Mouse (Mus musculus) T-helper 17 cell (primary cell): ENCODE measurements around the gene Hmcn2.

Experiments
- in situ Hi-C, 2 experiments: fragments of 300-600 bp; cut with MboI, MseI; formaldehyde crosslinking; loops; 1 replicate in 1 of 2; 2 replicates in 1 of 2; pipeline ENCODE4 v1.15.1; 2025; ENCODE audit warnings: high pct_unique_total_duplicates in 2 of 2

Hmcn2 gene

GRCm38 (mm10) chr2:31474686-31475085, 160.5 kb downstream of the Hmcn2 start:
- in situ Hi-C loops = loop anchor here (5.0 to 25.0 kb wide), 3 partner anchors 42 to 1850 kb away; no protein-coding TSS in a partner anchor

GRCm38 (mm10) chr2:31476107-31476820, 162.0 kb downstream of the Hmcn2 start:
- in situ Hi-C loops = loop anchor here (5.0 to 10.0 kb wide), 2 partner anchors 44 to 1851 kb away; no protein-coding TSS in a partner anchor

GRCm38 (mm10) chr2:31477234-31478161, 163.3 kb downstream of the Hmcn2 start:
- in situ Hi-C loops = loop anchor here (5.0 to 10.0 kb wide), 2 partner anchors 45 to 1853 kb away; no protein-coding TSS in a partner anchor

- in situ Hi-C loops = loop anchor here (5.0 to 10.0 kb wide), 4 partner anchors 162 to 302 kb away; partner anchors contain the start of gene Prdm12 (in 1 of the 2)
These were observed 168.8 kb downstream of the Hmcn2 start for GRCm38 (mm10) chr2:31482914-31483575.

GRCm38 (mm10) chr2:31484187-31484586, 170.0 kb downstream of the Hmcn2 start:
- in situ Hi-C loops = loop anchor here (5.0 to 10.0 kb wide), 4 partner anchors 161 to 301 kb away; partner anchors contain the start of gene Prdm12 (in 1 of the 2)

GRCm38 (mm10) chr2:31489166-31489565, 175.0 kb downstream of the Hmcn2 start:
- in situ Hi-C loops = loop anchor here (10.0 kb wide), 3 partner anchors 156 to 296 kb away; partner anchors contain the start of gene Prdm12 (in 1 of the 2)

GRCm38 (mm10) chr2:31490556-31490955, 176.3 kb downstream of the Hmcn2 start:
- in situ Hi-C loops = no loop called here

- in situ Hi-C loops = no loop called here
These were observed 178.1 kb downstream of the Hmcn2 start for GRCm38 (mm10) chr2:31492308-31492707.

- in situ Hi-C loops = no loop called here
These were observed 179.0 kb downstream of the Hmcn2 start for GRCm38 (mm10) chr2:31493243-31493642.

- in situ Hi-C loops = no loop called here
These were observed 180.1 kb downstream of the Hmcn2 start for GRCm38 (mm10) chr2:31494315-31494714.

- in situ Hi-C loops = no loop called here
These were observed 180.8 kb downstream of the Hmcn2 start for GRCm38 (mm10) chr2:31495046-31495476.

- in situ Hi-C loops = no loop called here
These were observed 181.9 kb downstream of the Hmcn2 start for GRCm38 (mm10) chr2:31496141-31496540.

GRCm38 (mm10) chr2:31497113-31497512, 182.9 kb downstream of the Hmcn2 start:
- in situ Hi-C loops = no loop called here

GRCm38 (mm10) chr2:31497635-31498034, 183.4 kb downstream of the Hmcn2 start:
- in situ Hi-C loops = no loop called here

- in situ Hi-C loops = no loop called here
These were observed 185.4 kb downstream of the Hmcn2 start for GRCm38 (mm10) chr2:31499327-31500291.

GRCm38 (mm10) chr2:31500292-31501204, 186.3 kb downstream of the Hmcn2 start:
- in situ Hi-C loops = no loop called here

GRCm38 (mm10) chr2:31501448-31502130, 187.4 kb downstream of the Hmcn2 start:
- in situ Hi-C loops = no loop called here
